Mouse (Mus musculus) T-helper 17 cell (primary cell): Measurements from ENCODE around the gene Tpbgl.

Experiments
- in situ Hi-C, 2 experiments: fragments of 300-600 bp; cut with MboI, MseI; formaldehyde crosslinking; loops; 1 replicate in 1 of 2; 2 replicates in 1 of 2; pipeline ENCODE4 v1.15.1; 2025; ENCODE audit warnings: high pct_unique_total_duplicates in 2 of 2

The Tpbgl gene

GRCm38 (mm10) chr7:99583625-99584024 is 43.3 kb downstream of the Tpbgl start:
- in situ Hi-C loops, result no loop called here

GRCm38 (mm10) chr7:99582867-99583266 is 44.0 kb downstream of the Tpbgl start:
- in situ Hi-C loops, result no loop called here

GRCm38 (mm10) chr7:99582306-99582705 is 44.6 kb downstream of the Tpbgl start:
- in situ Hi-C loops, result no loop called here

DNA sequence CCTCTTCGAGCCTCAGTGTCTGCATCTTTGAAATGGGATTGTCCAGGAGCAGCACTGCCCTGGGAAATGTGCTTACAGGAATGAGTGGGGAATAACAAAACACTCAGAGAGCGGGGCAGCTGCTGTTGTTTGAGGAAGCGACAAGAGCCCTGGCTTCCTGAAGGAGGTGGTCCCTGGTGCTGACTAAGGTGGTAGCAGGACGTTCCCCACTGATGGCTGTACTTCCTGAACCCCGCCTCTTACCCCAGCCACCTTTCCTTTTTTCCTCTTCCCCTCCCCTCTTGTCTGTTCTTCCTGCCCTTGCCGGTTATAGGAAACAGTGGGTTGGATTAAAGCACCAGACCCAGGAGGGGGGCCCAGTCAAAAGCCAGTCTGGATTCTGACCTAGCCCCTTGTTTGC is 46.7 kb downstream of the Tpbgl start:
- in situ Hi-C loops, result no loop called here

DNA sequence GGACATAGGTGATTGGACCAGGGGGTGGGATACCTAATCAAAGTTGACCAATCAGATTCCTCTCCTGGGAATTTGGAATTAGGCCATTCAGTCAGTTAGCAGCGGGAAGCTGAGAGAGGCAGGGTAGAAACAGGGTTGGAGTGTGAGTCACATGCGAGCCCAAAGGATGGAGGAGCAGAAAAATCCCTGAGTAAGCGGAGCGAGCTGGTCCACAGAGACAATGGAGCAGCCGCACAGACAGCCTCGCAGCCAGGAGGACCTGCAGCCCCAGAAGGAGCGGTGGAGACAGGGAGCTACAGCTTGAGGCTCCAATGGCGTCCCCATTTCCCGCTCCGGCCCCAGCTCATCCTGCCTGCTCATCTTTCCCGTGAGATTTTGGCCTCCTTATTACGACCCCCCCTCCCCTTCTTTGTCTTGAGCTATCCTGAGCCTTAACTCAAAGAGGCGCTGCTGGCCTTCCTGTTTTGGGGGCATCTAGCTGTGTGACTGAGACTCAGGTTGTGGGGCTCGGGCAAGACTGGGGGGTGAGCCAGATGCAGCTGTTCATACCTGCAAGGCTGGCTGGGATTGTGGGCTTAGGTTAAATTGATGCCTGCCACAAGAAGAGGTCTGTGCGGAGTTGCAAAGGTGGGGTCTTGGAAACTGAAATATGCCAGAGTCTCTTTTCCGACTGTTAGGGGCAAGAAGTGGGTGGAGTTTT is 47.3 kb downstream of the Tpbgl start:
- in situ Hi-C loops, result no loop called here

- in situ Hi-C loops, result no loop called here
These were observed 48.7 kb downstream of the Tpbgl start for GRCm38 (mm10) chr7:99578246-99578645.
